Mouse (Mus musculus) lung, adult 2 months (tissue): ENCODE results near the gene Slc16a10.

ENCODE experiments used
- CTCF ChIP-seq: fragments of 200-500 bp; IDR thresholded peaks from 2 replicates; pipeline ENCODE4 v1.5.1; 2011; ENCODE audit warnings: mild to moderate bottlenecking, low read length, control low read depth; ENCODE audit not compliant: insufficient read depth
- POLR2A ChIP-seq: fragments of 200-500 bp; IDR thresholded peaks from 2 replicates; pipeline ENCODE4 v1.6.1; 2011; ENCODE audit warnings: low read depth, mild to moderate bottlenecking, control low read depth, low read length, borderline replicate concordance; ENCODE audit errors: extremely low read depth

GRCm38 (mm10) chr10:40119466-40119865, 22.6 kb downstream of the Slc16a10 start:
- TF ChIP-seq CTCF = no peak
- TF ChIP-seq POLR2A = no peak
